Mouse (Mus musculus) adrenal gland (tissue): ENCODE data around the gene Nsd2.
"Not testable (repeated sequence)": the region's sequence is repeated elsewhere in the genome, so short reads cannot be mapped to it uniquely, and the experiment has no call there.

Experiments
- intact Hi-C: fragments of 180-260 bp; cut with DNase I; formaldehyde crosslinking; loops from one replicate; pipeline ENCODE4 v1.15.1; 2025

Gene Nsd2

GRCm38 (mm10) chr5:33842549-33842948 lies 22.0 kb downstream of the Nsd2 start:
- intact Hi-C loops, result no loop called here

GRCm38 (mm10) chr5:33851466-33851865 lies 30.9 kb downstream of the Nsd2 start:
- intact Hi-C loops, result loop anchor here (10.0 kb wide), 1 partner anchor 103 kb away; no protein-coding TSS in a partner anchor

- intact Hi-C loops, result loop anchor here (10.0 kb wide), 1 partner anchor 102 kb away; no protein-coding TSS in a partner anchor
Measured at GRCm38 (mm10) chr5:33853086-33853485, 32.6 kb downstream of the Nsd2 start.

- intact Hi-C loops, result loop anchor here (10.0 kb wide), 1 partner anchor 101 kb away; no protein-coding TSS in a partner anchor
Measured at GRCm38 (mm10) chr5:33854019-33854418, 33.5 kb downstream of the Nsd2 start.

GRCm38 (mm10) chr5:33857693-33858092 lies 37.2 kb downstream of the Nsd2 start:
- intact Hi-C loops, result loop anchor here (10.0 kb wide), 1 partner anchor 97 kb away; no protein-coding TSS in a partner anchor

- intact Hi-C loops, result no loop called here
Measured at GRCm38 (mm10) chr5:33875472-33875871, 54.9 kb downstream of the Nsd2 start.

- intact Hi-C loops, result no loop called here
Measured at GRCm38 (mm10) chr5:33881118-33881517, 60.6 kb downstream of the Nsd2 start.

- intact Hi-C loops, result no loop called here
Measured at GRCm38 (mm10) chr5:33893406-33893805, 72.9 kb downstream of the Nsd2 start.

- intact Hi-C loops, result no loop called here
Measured at GRCm38 (mm10) chr5:33895116-33895515, 74.6 kb downstream of the Nsd2 start.

GRCm38 (mm10) chr5:33897158-33897557 lies 76.6 kb downstream of the Nsd2 start:
- intact Hi-C loops, result no loop called here

- intact Hi-C loops, result no loop called here
Measured at GRCm38 (mm10) chr5:33898671-33899070, 78.1 kb downstream of the Nsd2 start.

- intact Hi-C loops, result no loop called here
Measured at GRCm38 (mm10) chr5:33899245-33899644, 78.7 kb downstream of the Nsd2 start.

GRCm38 (mm10) chr5:33900101-33900500 lies 79.6 kb downstream of the Nsd2 start:
- intact Hi-C loops, result no loop called here

GRCm38 (mm10) chr5:33900701-33901263 lies 80.3 kb downstream of the Nsd2 start:
- intact Hi-C loops, result no loop called here

- intact Hi-C loops, result no loop called here
Measured at GRCm38 (mm10) chr5:33901278-33901677, 80.8 kb downstream of the Nsd2 start.

- intact Hi-C loops, result no loop called here
Measured at GRCm38 (mm10) chr5:33902696-33903095, 82.2 kb downstream of the Nsd2 start.

- intact Hi-C loops, result no loop called here
Measured at GRCm38 (mm10) chr5:33903176-33903575, 82.7 kb downstream of the Nsd2 start.

- intact Hi-C loops, result not testable (repeated sequence)
Measured at GRCm38 (mm10) chr5:33915031-33915430, 94.5 kb downstream of the Nsd2 start.

- intact Hi-C loops, result not testable (repeated sequence)
Measured at GRCm38 (mm10) chr5:33916616-33917015, 96.1 kb downstream of the Nsd2 start.

GRCm38 (mm10) chr5:33919466-33919865 lies 98.9 kb downstream of the Nsd2 start:
- intact Hi-C loops, result no loop called here

GRCm38 (mm10) chr5:33920037-33920436 lies 99.5 kb downstream of the Nsd2 start:
- intact Hi-C loops, result no loop called here

GRCm38 (mm10) chr5:33920924-33921323 lies 100.4 kb downstream of the Nsd2 start:
- intact Hi-C loops, result no loop called here

GRCm38 (mm10) chr5:33921486-33922235 lies 101.1 kb downstream of the Nsd2 start:
- intact Hi-C loops, result no loop called here
